Mouse (Mus musculus): ENCODE measurements around the gene BC030870. TPM values are rescaled to one million over a fixed set of nuclear protein-coding genes. Genes with fewer than 3 reads are reported as not detected.
"Not testable (repeated sequence)": the region's sequence is repeated elsewhere in the genome, so short reads cannot be mapped to it uniquely, and the experiment has no call there.

BC030870 gene
- not detected for total RNA-seq (2021)
- long read RNA-seq, experiment 1, result 0 reads
- long read RNA-seq, experiment 2, result 0 reads

- DNase-seq (ENCODE audit: low spot score in 2 of 2), result no peak
Measured at GRCm38 (mm10) chr8:65129199-65129788, at the start of gene BC030870. BC030870 (minus strand) TSS chr8:65129563.

GRCm38 (mm10) chr8:65174746-65175476 lies 45.5 kb upstream of the BC030870 start:
- no peak for DNase-seq (ENCODE audit: low spot score in 2 of 2)

DNA sequence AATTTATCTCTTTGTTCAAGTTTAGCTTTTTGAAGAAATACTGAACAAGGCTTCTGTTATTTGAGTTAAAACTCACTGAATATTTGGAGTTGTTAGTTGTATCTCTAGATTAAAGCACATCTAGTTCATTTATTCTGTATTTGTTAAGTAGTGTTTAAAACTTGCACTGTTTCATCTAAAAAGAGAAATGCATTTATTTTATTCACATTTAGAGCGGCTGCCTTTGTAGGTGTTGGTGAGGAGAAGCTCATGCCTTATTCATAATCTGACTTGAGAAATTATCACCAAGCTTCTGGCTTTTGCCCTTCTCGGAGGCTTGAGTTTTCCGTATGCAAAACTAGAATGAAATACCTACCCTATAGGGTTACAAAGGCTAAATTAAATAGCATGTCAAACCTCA lies 39.8 kb upstream of the BC030870 start:
- DNase-seq (ENCODE audit: low spot score in 2 of 2), result no peak

GRCm38 (mm10) chr8:65160676-65161075 lies 31.3 kb upstream of the BC030870 start:
- not testable (repeated sequence) for DNase-seq (ENCODE audit: low spot score in 2 of 2)

DNA sequence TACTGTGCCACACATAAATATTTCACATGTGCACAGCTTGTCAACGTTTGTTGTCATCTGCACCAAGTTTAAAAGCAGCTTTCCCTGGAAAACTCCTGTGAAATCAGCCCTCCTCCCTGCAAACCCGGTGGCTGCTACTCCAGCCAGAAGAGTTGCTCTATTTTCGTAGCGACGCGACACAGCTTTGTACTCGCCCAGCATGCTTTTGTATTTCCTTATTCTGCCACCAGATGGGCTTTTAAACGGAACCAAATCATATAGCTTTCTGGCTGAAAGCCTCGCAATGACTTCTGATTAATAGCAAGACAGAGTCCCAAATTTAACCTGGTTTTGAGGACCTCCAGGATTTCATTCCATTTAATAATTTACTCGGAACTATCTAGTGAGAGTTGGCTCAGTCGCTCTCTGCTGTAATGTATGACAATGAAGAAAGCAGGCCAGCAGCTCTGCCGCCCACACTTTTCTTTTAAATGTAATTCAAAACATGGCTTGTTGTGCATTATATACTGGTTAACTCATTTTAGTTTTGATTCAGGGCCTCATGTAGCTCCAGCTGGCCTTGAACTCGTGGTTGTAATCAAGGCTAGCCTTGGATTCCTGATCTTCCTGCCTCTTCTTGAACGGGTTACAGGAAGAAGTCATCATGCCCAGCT lies 29.9 kb upstream of the BC030870 start:
- no peak for DNase-seq (ENCODE audit: low spot score in 2 of 2)

DNA sequence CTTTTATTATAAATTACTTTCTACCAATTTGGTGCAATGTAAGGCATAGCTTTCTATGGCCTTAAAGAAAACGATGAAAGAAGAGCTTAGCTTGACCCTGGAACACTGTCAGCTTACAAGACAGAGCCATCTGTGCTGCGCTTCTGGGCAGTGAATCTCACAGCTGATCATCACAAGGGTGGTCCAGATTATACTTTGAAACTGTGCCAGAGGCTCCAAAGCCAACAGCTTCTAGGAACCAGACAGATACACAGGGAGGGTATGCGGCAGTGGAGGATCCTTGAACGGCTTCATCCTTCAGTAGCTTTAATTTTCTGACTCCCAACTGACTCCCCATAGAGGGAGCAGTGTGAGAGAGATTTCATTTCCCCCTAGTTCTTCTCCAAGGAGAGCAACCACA lies 28.5 kb upstream of the BC030870 start:
- DNase-seq (ENCODE audit: low spot score in 2 of 2), result no peak

DNA sequence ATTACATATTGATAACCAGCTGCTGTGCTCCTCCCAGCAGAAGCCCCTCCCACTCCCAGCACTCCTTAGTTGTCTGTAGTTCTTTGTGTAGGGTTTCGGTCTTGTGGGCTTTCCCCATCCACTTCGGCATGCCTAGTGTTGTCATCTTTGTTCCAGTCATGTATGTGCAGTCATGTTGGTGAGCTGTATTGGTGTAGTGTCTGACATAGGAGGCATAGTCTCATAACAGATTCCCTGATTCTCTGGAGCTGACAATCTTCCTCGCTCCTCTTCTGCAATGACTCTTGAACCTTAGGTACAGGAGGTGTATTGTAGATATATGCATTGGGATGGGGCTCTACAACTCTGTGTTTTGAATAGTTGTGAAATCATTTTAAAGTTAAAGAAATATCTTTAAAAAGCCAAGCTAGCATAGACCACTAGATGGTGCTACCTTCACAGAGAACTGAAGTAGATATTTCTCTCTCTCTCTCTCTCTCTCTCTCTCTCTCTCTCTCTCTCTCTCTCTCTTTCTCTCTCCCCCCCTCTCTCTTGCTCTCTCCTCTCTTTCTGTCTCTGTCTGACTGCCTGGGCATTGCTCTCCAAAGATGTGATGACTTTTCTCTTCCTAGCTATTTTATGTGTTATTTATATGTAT lies 9.6 kb upstream of the BC030870 start:
- DNase-seq (ENCODE audit: low spot score in 2 of 2), result no peak

DNA sequence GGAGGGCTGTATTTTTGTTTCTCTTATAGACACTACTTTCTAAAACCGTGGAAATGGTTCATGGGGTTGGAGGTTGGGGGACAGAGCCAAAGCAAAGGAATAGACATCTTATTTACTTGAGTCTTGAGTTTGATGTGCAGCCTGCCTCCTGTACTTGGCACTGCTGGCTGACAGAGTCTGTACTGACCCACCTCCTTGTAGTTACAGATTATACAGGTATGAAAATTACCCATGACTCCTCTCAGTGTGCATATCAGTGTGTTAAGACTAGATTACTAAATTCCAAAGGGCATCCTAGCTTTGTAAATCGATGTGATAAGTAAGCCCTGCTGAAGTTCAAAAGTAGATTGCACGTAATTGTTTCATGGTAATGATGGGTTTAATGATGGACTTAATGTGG lies 2.9 kb downstream of the BC030870 start:
- DNase-seq (ENCODE audit: low spot score in 2 of 2), result no peak

GRCm38 (mm10) chr8:65126014-65126413 lies 3.3 kb downstream of the BC030870 start:
- no peak for DNase-seq (ENCODE audit: low spot score in 2 of 2)

DNA sequence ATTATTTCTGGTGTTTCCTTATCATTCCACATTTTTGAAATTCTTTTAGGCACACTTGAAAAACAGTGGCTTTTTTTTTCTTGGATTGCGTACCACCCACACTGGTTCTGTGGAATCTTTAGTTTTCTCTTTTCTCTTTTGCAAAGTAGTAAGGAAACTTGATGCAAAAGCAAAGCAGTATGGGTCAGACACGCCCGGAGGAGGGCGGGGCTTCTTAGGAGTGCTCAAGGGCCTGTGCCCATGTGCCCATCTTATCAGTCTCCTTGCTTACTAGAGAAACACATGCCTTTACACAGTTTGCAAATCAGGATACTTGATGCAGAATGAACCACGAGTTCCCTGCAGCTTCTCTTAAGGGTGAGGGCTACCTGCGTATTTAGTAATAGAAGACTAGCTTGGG lies 17.3 kb downstream of the BC030870 start:
- no peak for DNase-seq (ENCODE audit: low spot score in 2 of 2)

GRCm38 (mm10) chr8:65110285-65110691 lies 19.1 kb downstream of the BC030870 start:
- peak; percentile 30 to 65 for DNase-seq (ENCODE audit: low spot score in 2 of 2)

DNA sequence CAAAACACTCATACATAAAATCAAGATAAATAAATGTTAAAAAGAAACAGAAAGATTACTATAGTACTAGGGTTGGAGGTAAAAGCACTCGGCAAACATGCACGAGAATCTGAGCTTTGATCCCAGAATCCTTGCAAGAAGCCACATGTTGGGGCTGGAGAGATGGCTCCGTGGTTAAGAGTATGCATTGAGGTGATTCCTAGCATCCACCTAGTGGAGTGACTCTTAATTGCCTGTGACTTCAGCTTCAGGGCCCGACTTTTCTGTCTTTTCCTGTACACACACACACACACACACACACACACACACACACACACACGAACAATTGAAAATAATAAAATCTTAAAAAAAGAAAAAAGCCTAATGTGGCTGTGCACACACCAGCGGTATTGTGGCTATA lies 20.4 kb downstream of the BC030870 start:
- no peak for DNase-seq (ENCODE audit: low spot score in 2 of 2)

GRCm38 (mm10) chr8:65107936-65108718 lies 21.2 kb downstream of the BC030870 start:
- DNase-seq (ENCODE audit: low spot score in 2 of 2), result no peak

DNA sequence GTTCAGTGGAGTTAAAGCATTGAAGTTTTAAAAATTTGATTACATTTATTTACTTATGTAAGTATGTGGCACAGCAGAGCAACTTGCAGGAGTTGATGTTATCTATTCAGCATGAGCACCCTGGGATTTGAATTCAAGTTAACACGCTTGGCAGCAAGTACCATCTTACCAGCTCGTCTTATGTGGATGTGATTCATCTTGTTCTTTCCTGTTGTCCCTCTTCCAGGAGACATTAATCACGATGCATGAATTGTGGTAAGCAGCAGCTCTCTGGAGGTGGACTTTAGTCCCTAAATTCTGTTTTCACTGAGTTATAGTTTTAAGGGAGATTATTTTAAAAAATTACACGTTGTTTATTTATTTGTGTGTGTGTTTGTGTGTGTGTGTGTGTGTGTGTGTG lies 25.3 kb downstream of the BC030870 start:
- no peak for DNase-seq (ENCODE audit: low spot score in 2 of 2)

DNA sequence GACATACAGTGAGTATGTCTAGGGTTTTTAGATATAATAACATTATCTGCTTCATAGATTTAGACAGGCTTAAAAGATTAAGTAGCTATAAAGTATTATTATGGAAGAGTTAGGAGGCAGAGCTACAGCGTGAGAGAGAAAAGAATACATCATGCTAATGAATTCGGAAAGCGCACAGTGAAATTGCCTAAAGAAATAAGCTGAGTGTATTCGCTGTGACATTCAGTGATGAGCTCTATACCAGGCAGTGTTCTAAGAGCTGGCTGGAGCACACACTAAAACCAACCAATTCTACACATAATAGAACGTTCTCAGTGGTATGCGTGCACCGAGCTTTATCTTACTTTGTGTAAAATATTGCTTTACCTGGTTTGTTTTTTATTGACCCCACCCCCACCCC lies 25.7 kb downstream of the BC030870 start:
- DNase-seq (ENCODE audit: low spot score in 2 of 2), result no peak

GRCm38 (mm10) chr8:65099735-65100134 lies 29.6 kb downstream of the BC030870 start:
- DNase-seq (ENCODE audit: low spot score in 2 of 2), result no peak

- no peak for DNase-seq (ENCODE audit: low spot score in 2 of 2)
Measured at GRCm38 (mm10) chr8:65097760-65098415, 31.5 kb downstream of the BC030870 start.

DNA sequence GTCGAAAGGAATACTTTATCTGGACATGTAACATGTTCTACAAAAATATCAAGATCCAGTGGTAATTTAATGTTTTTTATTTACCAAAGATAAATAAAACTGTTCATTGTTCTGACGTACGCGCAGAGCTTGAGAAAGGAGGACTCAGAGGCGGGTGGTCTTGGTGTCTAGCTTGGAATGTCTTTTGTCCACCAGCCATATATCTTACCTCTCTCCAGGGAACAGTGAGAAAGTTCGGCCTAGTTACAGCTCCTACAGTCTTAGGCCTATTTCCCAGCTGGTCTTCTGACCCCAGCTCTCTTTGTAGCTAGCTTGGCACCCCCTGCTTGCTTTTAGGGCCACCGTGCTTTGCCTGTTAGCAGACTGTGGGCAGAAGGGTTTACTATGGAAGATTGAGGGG lies 39.6 kb downstream of the BC030870 start:
- no peak for DNase-seq (ENCODE audit: low spot score in 2 of 2)

DNA sequence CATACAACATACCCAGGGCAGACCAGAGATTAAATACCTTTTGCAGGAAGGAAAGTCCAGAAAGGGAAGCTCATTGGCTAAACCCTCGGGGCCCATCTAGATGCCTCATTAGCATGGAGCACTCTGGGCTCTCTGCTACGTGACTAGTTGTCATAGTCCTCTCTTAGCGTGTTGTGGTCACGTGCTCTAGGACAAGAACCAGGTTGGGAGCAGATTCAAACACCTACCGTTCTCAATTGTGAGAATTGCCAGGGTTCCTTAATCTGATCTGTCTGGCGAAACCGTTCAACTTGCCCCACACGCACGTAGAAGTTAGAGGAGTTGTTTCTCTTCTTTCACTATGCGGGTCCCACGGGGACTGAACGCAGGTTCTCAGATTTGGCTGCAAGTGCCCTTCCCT lies 41.2 kb downstream of the BC030870 start:
- DNase-seq (ENCODE audit: low spot score in 2 of 2), result no peak

- no peak for DNase-seq (ENCODE audit: low spot score in 2 of 2)
Measured at GRCm38 (mm10) chr8:65087711-65088110, 41.7 kb downstream of the BC030870 start.

DNA sequence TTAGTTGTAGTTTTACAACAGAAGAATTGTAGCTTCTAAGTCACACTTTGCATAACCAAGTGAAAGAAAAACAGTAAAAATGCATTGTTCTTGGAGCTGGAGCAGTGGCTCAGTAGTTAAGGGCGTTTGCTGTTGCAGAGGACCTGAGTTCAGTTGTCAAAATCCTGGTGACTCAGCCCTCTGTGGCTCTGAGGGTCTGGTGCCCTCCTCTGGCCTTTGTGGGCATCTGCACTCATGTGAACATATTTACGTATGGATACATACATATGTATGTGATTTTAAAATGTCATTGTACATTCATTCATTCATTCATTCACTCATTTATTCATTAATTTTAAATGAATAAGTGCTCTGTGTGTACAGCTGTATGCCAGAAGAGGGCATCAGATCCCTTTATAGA lies 43.7 kb downstream of the BC030870 start:
- DNase-seq (ENCODE audit: low spot score in 2 of 2), result no peak
